Mouse (Mus musculus) embryonic fibroblast, embryonic 13.5 days (primary cell): Measurements from ENCODE around the gene Serpina3i. TPM values are rescaled to one million over a fixed set of nuclear protein-coding genes. Genes with fewer than 3 reads are reported as not detected.
"Not testable (repeated sequence)": the region's sequence is repeated elsewhere in the genome, so short reads cannot be mapped to it uniquely, and the experiment has no call there.

Experiments used
- H3K27ac ChIP-seq: 2 replicates; pipeline ENCODE4 v1.5.1; 2012; ENCODE audit warnings: low read length, control low read depth, inconsistent platforms; ENCODE audit not compliant: insufficient read depth
- H3K4me1 ChIP-seq: 2 replicates; pipeline ENCODE4 v1.6.1; 2011; ENCODE audit warnings: low read length; ENCODE audit not compliant: control insufficient read depth, insufficient read depth
- H3K4me3 ChIP-seq: 2 replicates; pipeline ENCODE4 v1.5.1; 2011; ENCODE audit warnings: mild to moderate bottlenecking, control low read depth, low read length; ENCODE audit not compliant: insufficient read depth
- CTCF ChIP-seq: IDR thresholded peaks from 2 replicates; pipeline ENCODE4 v1.5.1; 2011; ENCODE audit warnings: mild to moderate bottlenecking, control low read depth, low read length, moderate library complexity, borderline replicate concordance; ENCODE audit not compliant: insufficient read depth
- POLR2A ChIP-seq: IDR thresholded peaks from 2 replicates; pipeline ENCODE4 v1.6.1; 2011; ENCODE audit warnings: low read depth, mild to moderate bottlenecking, control low read depth, low read length, moderate library complexity
- polyA plus RNA-seq: library from polyadenylated mRNA; stranded (reverse); fragments of >200 nt; gene quantifications from 2 replicates; pipeline ENCODE4 v1.2.4, GENCODE M21; 2011; ENCODE audit warnings: low read depth; ENCODE audit not compliant: missing spikeins, insufficient read length

Gene Serpina3i
- polyA plus RNA-seq: 1.6 TPM in 2 replicates

GRCm38 (mm10) chr12:104262863-104263262 lies at the start of gene Serpina3i:
TSS of gene Serpina3i (plus strand) at chr12:104263122.
- no peak within 1 kb of the TSS for H3K4me3 ChIP-seq
- peak within 1 kb of the TSS; percentile 50; the same call in 1 of the 2 replicates for H3K27ac ChIP-seq
- H3K4me1 ChIP-seq: no peaks in the 10 kb centered on the region
- no peak for TF ChIP-seq CTCF

- TF ChIP-seq POLR2A (no peak), CTCF (no peak)
- Histone ChIP-seq H3K4me1 (no peaks in the 10 kb centered on the region), H3K27ac (no peak overlapping the region), H3K4me3 (no peak overlapping the region)
Measured at GRCm38 (mm10) chr12:104213689-104214444, 49.1 kb upstream of the Serpina3i start.

- Histone ChIP-seq H3K4me3 (no peak within 1 kb of the TSS), H3K27ac (no peak within 1 kb of the TSS), H3K4me1 (no peaks in the 10 kb centered on the region)
- TF ChIP-seq POLR2A: no peak
- no peak for TF ChIP-seq CTCF
Measured at GRCm38 (mm10) chr12:104214445-104214753, 48.5 kb upstream of the Serpina3i start, which contains the start of gene Serpina3f. TSS of gene Serpina3f (plus strand) at chr12:104214544.

GRCm38 (mm10) chr12:104215249-104215648 lies 47.7 kb upstream of the Serpina3i start:
- no peaks in the 10 kb centered on the region for H3K4me1 ChIP-seq
- H3K4me3 ChIP-seq: no peak overlapping the region
- TF ChIP-seq CTCF (no peak), POLR2A (no peak)
- no peak overlapping the region for H3K27ac ChIP-seq

- TF ChIP-seq CTCF (no peak), POLR2A (no peak)
- H3K27ac ChIP-seq: no peak overlapping the region
- peaks cover 8% of the 10 kb centered on the region; the same call in 1 of the 2 replicates for H3K4me1 ChIP-seq
- H3K4me3 ChIP-seq: no peak overlapping the region
Measured at GRCm38 (mm10) chr12:104221616-104222015, 41.3 kb upstream of the Serpina3i start.

GRCm38 (mm10) chr12:104223690-104224089 lies 39.2 kb upstream of the Serpina3i start:
- Histone ChIP-seq H3K27ac (peak overlapping the region; percentile 39; the same call in 1 of the 2 replicates), H3K4me1 (peaks cover 8% of the 10 kb centered on the region; the same call in 1 of the 2 replicates), H3K4me3 (no peak overlapping the region)
- no peak for TF ChIP-seq POLR2A
- TF ChIP-seq CTCF: no peak

GRCm38 (mm10) chr12:104224598-104225300 lies 38.2 kb upstream of the Serpina3i start:
- Histone ChIP-seq H3K4me3 (no peak overlapping the region), H3K27ac (no peak overlapping the region), H3K4me1 (peaks cover 8% of the 10 kb centered on the region; the same call in 1 of the 2 replicates)
- TF ChIP-seq POLR2A (no peak), CTCF (no peak)

- H3K4me1 ChIP-seq: peaks cover 8% of the 10 kb centered on the region
Measured at GRCm38 (mm10) chr12:104230762-104231161, 32.2 kb upstream of the Serpina3i start.

GRCm38 (mm10) chr12:104235915-104236314 lies 27.0 kb upstream of the Serpina3i start, which contains the start of gene Serpina3g:
TSS of gene Serpina3g (plus strand) at chr12:104236245.
- H3K27ac ChIP-seq: peak within 1 kb of the TSS; percentile 35; the same call in 1 of the 2 replicates
- peaks cover 9% of the 10 kb centered on the region for H3K4me1 ChIP-seq
- H3K4me3 ChIP-seq: peak within 1 kb of the TSS; percentile 5; the same call in 1 of the 2 replicates
- peak; percentile 67 for TF ChIP-seq POLR2A
- no peak for TF ChIP-seq CTCF

More at GRCm38 (mm10) chr12:104230762-104231161, 32.2 kb upstream of the Serpina3i start:
- H3K4me3 ChIP-seq: no peak overlapping the region
- TF ChIP-seq CTCF (no peak), POLR2A (no peak)
- no peak overlapping the region for H3K27ac ChIP-seq

- not testable (repeated sequence) for H3K27ac ChIP-seq, H3K4me3 ChIP-seq
- H3K4me1 ChIP-seq: peaks cover 14% of the 10 kb centered on the region
Measured at GRCm38 (mm10) chr12:104238048-104238447, 24.9 kb upstream of the Serpina3i start.
